In the genomic region with DNA sequence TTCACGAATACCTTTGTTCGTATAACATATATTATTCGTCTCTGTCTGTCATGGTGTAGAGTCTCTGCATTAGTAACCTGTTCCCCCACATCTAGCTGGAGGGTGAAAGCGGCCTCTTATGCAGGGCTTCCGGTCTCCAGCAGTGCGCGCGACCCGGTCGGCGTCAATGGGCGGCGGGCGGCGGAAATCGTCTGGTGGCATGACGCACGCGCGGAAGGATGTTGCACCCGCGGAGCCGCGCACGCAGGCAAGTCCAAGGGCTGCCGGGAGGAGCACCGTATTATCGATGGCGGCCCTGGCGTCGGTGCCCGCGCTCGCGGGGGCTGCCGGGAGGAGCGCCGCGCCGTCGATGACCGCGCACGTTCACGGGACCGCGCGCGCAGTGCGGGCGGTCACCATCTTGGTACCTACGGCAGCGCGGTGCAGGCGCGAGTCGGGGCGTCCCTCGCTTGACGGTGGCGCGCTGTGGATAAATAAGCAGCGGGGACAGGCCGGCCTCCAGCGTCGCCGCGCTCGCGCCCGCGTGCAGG, we compare ENCODE assay signal across 8 mouse cellular contexts. TPM values are rescaled to one million over a fixed set of nuclear protein-coding genes. Genes with fewer than 3 reads are reported as not detected.
A peak's percentile ranks its signal among the peaks of the same experiment; 100 is the strongest.
DNase-seq lines count a peak whose midpoint lies in the region; ATAC-seq lines count a peak whose summit lies in the region.

A gene (plus strand): TSS at position 395 of the 530 bp plus-strand sequence.

- intact Hi-C loops in gastrocnemius, postnatal 14 days (cut with DNase I; ENCODE audit: low total_unique reads): no loop called here
- intact Hi-C loops in left cerebral cortex, postnatal 10 days (cut with DNase I): no loop called here

- ATAC-seq in inflammation-experienced regulatory T-cells, adult 6 months: peak; percentile 92
- ATAC-seq in megakaryocyte-erythroid progenitor cell, adult 5-6 weeks (replicated peaks; ENCODE audit: low FRiP score, low TSS enrichment, poor library complexity, severe bottlenecking): peak; percentile 93

- DNase-seq in adrenal gland, adult (ENCODE audit: inconsistent age in 2 of 2, low spot score in 1 of 2): peak; percentile 99
- DNase-seq in embryo, embryonic 10.5 days (ENCODE audit: low spot score): peak; percentile 98
- peak; percentile 99 for DNase-seq in gastrocnemius, postnatal 14 days
- DNase-seq in left cerebral cortex, postnatal 10 days (ENCODE audit: extremely low spot score in 1 of 2, low spot score in 2 of 2): peak; percentile 99
- DNase-seq in right cerebral cortex, postnatal 25 days: peak; percentile 100
- DNase-seq in urinary bladder, postnatal 4 days (ENCODE audit: low spot score in 2 of 2): peak; percentile 97 to 98

RNA-seq across cellular contexts. Expression of the gene that starts here (rescaled TPM):
- total RNA-seq in gastrocnemius, postnatal 14 days (2021): 10 to 100 TPM; 28.5 to 31.7 TPM
- polyA plus RNA-seq in inflammation-experienced regulatory T-cells, adult 6 months (2017; shearing (Covaris generic)): 10 to 100 TPM; 16.3 to 23.7 (median 21.3) TPM
- 10 to 100 TPM; 87.2 to 91.0 TPM for total RNA-seq in left cerebral cortex, postnatal 10 days (2021)
- total RNA-seq in megakaryocyte-erythroid progenitor cell, adult 5-6 weeks (2014; fragmentation: Nextera tagmentation): 31.6 and 34.4 TPM in 2 replicates
- 42.0 and 42.4 TPM in 2 replicates for total RNA-seq in megakaryocyte-erythroid progenitor cell, adult 5-6 weeks (2017)

Comparison
In these comparisons a context has a peak if more than half of its experiments do, and no peak if none do; other contexts are left out.
1. Peak in every context shown above with its lines: DNase-seq and ATAC-seq.